Mouse (Mus musculus) CH12.LX (cell line): ENCODE data around the gene Fam213a. TPM values are rescaled to one million over a fixed set of nuclear protein-coding genes. Genes with fewer than 3 reads are reported as not detected.

Experiments
- DNase-seq: peaks from one replicate; pipeline ENCODE4 v3.0.0-alpha.2; 2013; ENCODE audit errors: extremely low read depth
- H3K27ac ChIP-seq: 2 replicates; pipeline ENCODE4 v1.5.1; 2012; ENCODE audit warnings: low read depth, mild to moderate bottlenecking, control low read depth, moderate library complexity; ENCODE audit not compliant: insufficient read depth
- H3K27me3 ChIP-seq: replicated peaks from 2 replicates; pipeline ENCODE3; 2012; ENCODE audit warnings: inconsistent platforms
- H3K36me3 ChIP-seq, 2 experiments: replicated peaks in 1 of 2; 2 replicates each; pipeline versions ENCODE3 to v1.6.1; 2012; ENCODE audit warnings: inconsistent platforms in 1 of 2, low read length in 1 of 2, mild to moderate bottlenecking in 1 of 2, mixed read lengths in 1 of 2, moderate library complexity in 1 of 2; ENCODE audit not compliant: control insufficient read depth in 1 of 2, insufficient read depth in 1 of 2
- H3K4me1 ChIP-seq, 2 experiments: 2 replicates each; pipeline ENCODE4 v1.6.1; 2012; ENCODE audit warnings: inconsistent platforms in 1 of 2, moderate library complexity in 1 of 2; ENCODE audit not compliant: insufficient read depth in 2 of 2, control insufficient read depth in 1 of 2
- H3K4me2 ChIP-seq: 2 replicates; pipeline ENCODE4 v1.6.1; 2012; ENCODE audit warnings: low read depth, mild to moderate bottlenecking, control low read depth; ENCODE audit not compliant: poor library complexity, insufficient read depth, severe bottlenecking
- H3K4me3 ChIP-seq, 3 experiments: fragments of 150-350 bp in 1 of 3; sonication (generic) in 1 of 3; replicated peaks in 1 of 3; 2 replicates each; pipeline versions ENCODE3 to v1.5.1; 2011 to 2012; ENCODE audit warnings: low read depth in 2 of 3, low read length in 2 of 3, mild to moderate bottlenecking in 2 of 3, moderate library complexity in 2 of 3, control low read depth in 1 of 3, improper control_type of control experiment in 1 of 3, inconsistent platforms in 1 of 3, mixed read lengths in 1 of 3; ENCODE audit not compliant: poor library complexity in 1 of 3
- H3K79me2 ChIP-seq: replicated peaks from 2 replicates; pipeline ENCODE4 v1.6.1; 2012; ENCODE audit warnings: mild to moderate bottlenecking, moderate library complexity; ENCODE audit not compliant: control insufficient read depth, poor library complexity, insufficient read depth, severe bottlenecking; ENCODE audit errors: extremely low read depth
- H3K9ac ChIP-seq: 2 replicates; pipeline ENCODE4 v1.6.1; 2012; ENCODE audit warnings: low read depth, mild to moderate bottlenecking, control low read depth, moderate library complexity; ENCODE audit not compliant: insufficient read depth
- H3K9me3 ChIP-seq: replicated peaks from 2 replicates; pipeline ENCODE3; 2012; ENCODE audit warnings: low read length, inconsistent platforms, mixed read lengths
- CHD1 ChIP-seq: IDR thresholded peaks from 2 replicates; pipeline ENCODE4 v1.6.1; 2012; ENCODE audit warnings: low read depth, low read length, improper control_type of control experiment, inconsistent platforms
- CHD2 ChIP-seq: IDR thresholded peaks from 2 replicates; pipeline ENCODE4 v1.6.1; 2011; ENCODE audit warnings: low read length, improper control_type of control experiment
- ELF1 ChIP-seq: IDR thresholded peaks from 2 replicates; pipeline ENCODE4 v1.6.1; 2014; ENCODE audit warnings: low read depth, mild to moderate bottlenecking, inconsistent platforms, low read length, improper control_type of control experiment
- EP300 ChIP-seq: IDR thresholded peaks from 2 replicates; pipeline ENCODE4 v1.6.1; 2011; ENCODE audit warnings: low read length, improper control_type of control experiment
- GABPA ChIP-seq: IDR thresholded peaks from 2 replicates; pipeline ENCODE4 v1.6.1; 2012; ENCODE audit warnings: low read depth, low read length, improper control_type of control experiment, inconsistent platforms; ENCODE audit not compliant: insufficient replicate concordance
- HCFC1 ChIP-seq: IDR thresholded peaks from 2 replicates; pipeline ENCODE4 v1.6.1; 2012; ENCODE audit warnings: low read depth, mild to moderate bottlenecking, inconsistent platforms, low read length, improper control_type of control experiment
- IRF4 ChIP-seq: IDR thresholded peaks from 2 replicates; pipeline ENCODE4 v1.6.1; 2014; ENCODE audit warnings: low read depth, mild to moderate bottlenecking, inconsistent platforms, low read length, improper control_type of control experiment
- JUN ChIP-seq: IDR thresholded peaks from 2 replicates; pipeline ENCODE4 v1.6.1; 2011; ENCODE audit warnings: low read depth, mild to moderate bottlenecking, low read length, improper control_type of control experiment, moderate library complexity; ENCODE audit not compliant: insufficient read depth
- KAT2A ChIP-seq: IDR thresholded peaks from 2 replicates; pipeline ENCODE4 v1.6.1; 2012; ENCODE audit warnings: low read length, improper control_type of control experiment, inconsistent platforms; ENCODE audit not compliant: insufficient replicate concordance
- MAFK ChIP-seq: IDR thresholded peaks from 2 replicates; pipeline ENCODE4 v1.6.1; 2011; ENCODE audit warnings: low read length, improper control_type of control experiment; ENCODE audit not compliant: insufficient replicate concordance
- MEF2A ChIP-seq: IDR thresholded peaks from 2 replicates; pipeline ENCODE4 v1.6.1; 2014; ENCODE audit warnings: low read depth, mild to moderate bottlenecking, inconsistent platforms, low read length, improper control_type of control experiment, borderline replicate concordance
- MXI1 ChIP-seq: IDR thresholded peaks from 2 replicates; pipeline ENCODE4 v1.6.1; 2011; ENCODE audit warnings: mild to moderate bottlenecking, low read depth, low read length, improper control_type of control experiment
- NELFE ChIP-seq: IDR thresholded peaks from 2 replicates; pipeline ENCODE4 v1.6.1; 2011; ENCODE audit warnings: low read depth, low read length, improper control_type of control experiment
- NRF1 ChIP-seq: IDR thresholded peaks from 2 replicates; pipeline ENCODE4 v1.6.1; 2014; ENCODE audit warnings: low read depth, mild to moderate bottlenecking, inconsistent platforms, low read length, improper control_type of control experiment, moderate library complexity
- PAX5 ChIP-seq: IDR thresholded peaks from 2 replicates; pipeline ENCODE4 v1.6.1; 2012; ENCODE audit warnings: low read length, inconsistent platforms, mixed read lengths
- POLR2AphosphoS2 ChIP-seq: IDR thresholded peaks from 2 replicates; pipeline ENCODE4 v1.6.1; 2011; ENCODE audit warnings: low read depth, low read length, improper control_type of control experiment
- SIN3A ChIP-seq: IDR thresholded peaks from 2 replicates; pipeline ENCODE4 v1.6.1; 2012; ENCODE audit warnings: low read length, improper control_type of control experiment, inconsistent platforms
- SMC3 ChIP-seq: IDR thresholded peaks from 2 replicates; pipeline ENCODE4 v1.6.1; 2011; ENCODE audit warnings: low read depth, low read length, improper control_type of control experiment
- TBP ChIP-seq: conservative IDR thresholded peaks from 2 replicates; pipeline ENCODE4 v1.6.1; 2011; ENCODE audit warnings: low read depth, low read length, improper control_type of control experiment
- TCF12 ChIP-seq: IDR thresholded peaks from 2 replicates; pipeline ENCODE4 v1.6.1; 2014; ENCODE audit warnings: low read depth, mild to moderate bottlenecking, inconsistent platforms, low read length, improper control_type of control experiment
- USF2 ChIP-seq: conservative IDR thresholded peaks from 2 replicates; pipeline ENCODE4 v1.6.1; 2011; ENCODE audit warnings: low read depth, low read length, improper control_type of control experiment
- ZMIZ1 ChIP-seq: IDR thresholded peaks from 2 replicates; pipeline ENCODE4 v1.6.1; 2012; ENCODE audit warnings: low read depth, mild to moderate bottlenecking, inconsistent platforms, low read length, improper control_type of control experiment
- dilution Hi-C: fragments of 300-500 bp; cut with MboI; formaldehyde crosslinking; loops from 2 replicates; pipeline ENCODE4 v1.14.3; 2020; ENCODE audit warnings: low sequenced_read_pairs; ENCODE audit not compliant: extremely low pct_unique_long_range_greater_than_20kb, extremely low pct_ligation_motif_present
- in situ Hi-C: fragments of 300-500 bp; cut with MboI; formaldehyde crosslinking; loops from 3 replicates; pipeline ENCODE4 v1.14.3; 2019; ENCODE audit warnings: low sequenced_read_pairs, low pct_ligation_motif_present, low pct_unique_long_range_greater_than_20kb, mixed read lengths
- polyA plus RNA-seq: library from polyadenylated mRNA; unstranded; fragments of >175 nt; gene quantifications from 2 replicates; pipeline ENCODE4 v1.2.1, GENCODE M21; 2012; ENCODE audit warnings: low read depth; ENCODE audit not compliant: insufficient read length
- total RNA-seq, 2 experiments: library from RNA; depleted of rRNA; stranded (reverse); fragments of 300-350 nt in 1 of 2; fragments of >200 nt in 1 of 2; gene quantifications; 2 replicates each; pipeline ENCODE4 v1.2.3; 2012 to 2014

The Fam213a gene
- total and polyA plus RNA-seq, 3 experiments, result 11.6 to 17.1 (median 14.1) TPM

DNA sequence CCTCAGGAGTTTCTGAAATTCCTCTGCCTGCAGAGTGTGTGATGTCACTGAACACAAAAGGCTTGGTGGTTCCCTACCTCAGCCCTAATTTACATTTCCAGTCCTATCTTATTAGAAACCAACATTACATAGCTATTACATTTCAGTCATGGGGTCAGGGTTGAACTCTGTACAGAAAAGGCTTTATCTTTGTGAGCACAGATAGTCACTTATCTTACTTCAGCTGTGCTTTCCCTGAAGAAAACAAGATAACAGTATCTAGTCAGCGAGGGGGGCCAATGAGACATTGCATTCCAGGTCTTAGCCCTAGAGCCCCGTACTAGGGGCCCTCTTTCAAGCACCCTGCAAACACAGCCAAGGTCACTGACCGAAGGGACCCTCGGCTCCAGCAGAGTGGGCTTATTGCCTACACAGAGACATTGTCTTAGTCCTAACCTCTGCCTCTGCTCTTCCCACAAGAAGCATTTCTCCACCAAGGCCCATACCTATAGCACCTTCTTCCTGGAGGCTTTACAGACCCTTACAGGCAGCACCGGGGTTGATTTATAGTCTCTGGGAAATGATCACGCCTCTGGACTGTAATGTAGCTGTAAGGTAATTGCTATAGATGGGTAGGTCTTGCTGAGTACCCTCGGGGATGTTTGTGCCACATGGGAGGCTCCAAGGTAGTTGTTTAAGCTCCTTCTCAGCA, 12.2 kb upstream of the Fam213a start:
- H3K27ac ChIP-seq, result no peak overlapping the region
- H3K27me3 ChIP-seq, result no peaks in the 10 kb centered on the region
- no peak overlapping the region for H3K4me2 ChIP-seq
- H3K9ac ChIP-seq, result no peak overlapping the region
- H3K36me3 ChIP-seq, result no peaks in the 10 kb centered on the region
- no peak overlapping the region for H3K4me3 ChIP-seq
- DNase-seq, result no peak
- no peak for TF ChIP-seq SMC3
- TF ChIP-seq TCF12, result no peak
- TF ChIP-seq EP300, result no peak
- TF ChIP-seq USF2, result no peak
- TF ChIP-seq GABPA, result no peak
- in situ Hi-C loops, result loop anchor here (5.0 kb wide), 1 partner anchor 53 kb away; no protein-coding TSS in a partner anchor
- dilution Hi-C loops, result no loop called here
- peaks cover 2 to 14% of the 10 kb centered on the region in 2 experiments; a peak in 2 of 4 replicates for H3K4me1 ChIP-seq
- H3K9me3 ChIP-seq, result no peaks in the 10 kb centered on the region
- H3K79me2 ChIP-seq, result no peaks in the 10 kb centered on the region

DNA sequence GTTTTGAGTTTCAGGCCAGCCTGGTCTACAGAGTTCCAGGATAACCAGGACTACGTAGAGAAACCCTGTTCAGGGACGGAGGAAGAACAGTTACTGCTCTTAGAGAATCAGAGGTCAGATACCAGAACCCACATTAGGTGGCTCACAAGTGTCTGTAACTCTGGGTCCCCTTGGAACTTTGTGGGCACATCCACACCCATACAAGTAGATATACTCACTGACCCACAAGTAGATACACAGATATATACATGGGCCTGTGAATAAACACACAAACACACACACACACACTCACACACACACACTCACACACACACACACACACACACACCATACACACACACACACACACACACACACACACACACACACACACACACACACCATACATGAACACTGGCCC, 11.5 kb upstream of the Fam213a start:
- Histone ChIP-seq H3K36me3 (no peaks in the 10 kb centered on the region), H3K79me2 (no peaks in the 10 kb centered on the region), H3K9ac (no peak overlapping the region), H3K4me3 (no peak overlapping the region), H3K27ac (no peak overlapping the region), H3K4me2 (no peak overlapping the region), H3K27me3 (no peaks in the 10 kb centered on the region), H3K9me3 (no peaks in the 10 kb centered on the region)
- in situ Hi-C loops (loop anchor here (5.0 kb wide), 1 partner anchor 53 kb away; no protein-coding TSS in a partner anchor), dilution Hi-C loops (no loop called here)
- TF ChIP-seq CHD2 (no peak), ZMIZ1 (no peak), IRF4 (no peak), MEF2A (no peak), PAX5 (no peak), SIN3A (no peak), NRF1 (no peak), MAFK (no peak), KAT2A (no peak), GABPA (no peak), TBP (no peak), CHD1 (no peak), POLR2AphosphoS2 (no peak), NELFE (no peak), USF2 (no peak), JUN (no peak), HCFC1 (no peak), ELF1 (no peak), MXI1 (no peak)
- TF ChIP-seq, all 38 proteins: peak for 0
- H3K4me1 ChIP-seq, result peaks cover 5 to 15% of the 10 kb centered on the region in 2 experiments; a peak in 2 of 4 replicates
- DNase-seq, result no peak
